Mouse (Mus musculus) cerebellum, adult 11-12 months (tissue): Measurements from ENCODE around the gene Wdr26.

ENCODE experiments used
- DNase-seq: peaks from one replicate; pipeline ENCODE4 v3.0.0; 2022

Gene Wdr26

GRCm38 (mm10) chr1:181211920-181212633 lies at the start of gene Wdr26:
Wdr26 (minus strand) TSS chr1:181212001.
- DNase-seq: peak; percentile 83

- DNase-seq: no peak
These were observed 49.3 kb upstream of the Wdr26 start for GRCm38 (mm10) chr1:181260949-181261696.

GRCm38 (mm10) chr1:181260422-181260821 lies 48.6 kb upstream of the Wdr26 start:
- DNase-seq: no peak

GRCm38 (mm10) chr1:181259626-181260410 lies 48.0 kb upstream of the Wdr26 start:
- DNase-seq: no peak

- no peak for DNase-seq
These were observed 47.3 kb upstream of the Wdr26 start for GRCm38 (mm10) chr1:181259056-181259455.

- no peak for DNase-seq
These were observed 46.8 kb upstream of the Wdr26 start for GRCm38 (mm10) chr1:181258616-181259015.

- DNase-seq: no peak
These were observed 46.1 kb upstream of the Wdr26 start for GRCm38 (mm10) chr1:181257585-181258555.

- DNase-seq: no peak
These were observed 45.1 kb upstream of the Wdr26 start for GRCm38 (mm10) chr1:181256689-181257584.

- DNase-seq: peak; percentile 8
These were observed 44.3 kb upstream of the Wdr26 start for GRCm38 (mm10) chr1:181255891-181256688.

GRCm38 (mm10) chr1:181255450-181255849 lies 43.6 kb upstream of the Wdr26 start:
- no peak for DNase-seq

GRCm38 (mm10) chr1:181251624-181252023 lies 39.8 kb upstream of the Wdr26 start:
- no peak for DNase-seq

- no peak for DNase-seq
These were observed 39.2 kb upstream of the Wdr26 start for GRCm38 (mm10) chr1:181250961-181251360.

GRCm38 (mm10) chr1:181249537-181249936 lies 37.7 kb upstream of the Wdr26 start:
- no peak for DNase-seq

- DNase-seq: no peak
These were observed 35.4 kb upstream of the Wdr26 start for GRCm38 (mm10) chr1:181247175-181247574.

- no peak for DNase-seq
These were observed 34.8 kb upstream of the Wdr26 start for GRCm38 (mm10) chr1:181246487-181247138.

- DNase-seq: no peak
These were observed 34.0 kb upstream of the Wdr26 start for GRCm38 (mm10) chr1:181245554-181246486.

- DNase-seq: no peak
These were observed 33.3 kb upstream of the Wdr26 start for GRCm38 (mm10) chr1:181245067-181245466.

- DNase-seq: no peak
These were observed 29.4 kb upstream of the Wdr26 start for GRCm38 (mm10) chr1:181241185-181241584.

GRCm38 (mm10) chr1:181237332-181237731 lies 25.5 kb upstream of the Wdr26 start:
- DNase-seq: no peak
